Mouse (Mus musculus): ENCODE results near the gene Dact2.

The Dact2 gene

DNA sequence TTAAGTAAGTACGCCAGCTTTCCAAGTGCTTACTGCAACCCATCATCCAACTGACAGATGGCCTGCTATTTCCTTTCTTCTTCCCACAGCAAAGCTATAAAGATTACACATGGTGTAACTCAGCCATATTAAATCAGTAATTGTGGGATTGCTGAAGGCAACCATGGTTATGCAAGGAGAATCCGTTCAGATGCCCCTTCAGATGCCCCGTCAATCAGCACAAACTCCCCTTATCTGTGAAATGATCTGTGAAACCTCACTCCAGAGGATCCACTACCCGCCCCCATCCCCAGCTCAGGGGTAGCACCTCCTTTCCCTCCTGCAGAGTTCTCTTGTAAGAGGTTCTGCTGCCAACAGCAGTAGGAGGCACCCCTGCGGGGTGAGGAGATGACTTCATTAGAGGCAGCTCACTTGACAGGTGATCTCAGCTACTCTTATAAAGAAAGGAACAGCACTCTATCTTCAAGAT lies 3.0 kb upstream of the Dact2 start:
- no peak for DNase-seq

DNA sequence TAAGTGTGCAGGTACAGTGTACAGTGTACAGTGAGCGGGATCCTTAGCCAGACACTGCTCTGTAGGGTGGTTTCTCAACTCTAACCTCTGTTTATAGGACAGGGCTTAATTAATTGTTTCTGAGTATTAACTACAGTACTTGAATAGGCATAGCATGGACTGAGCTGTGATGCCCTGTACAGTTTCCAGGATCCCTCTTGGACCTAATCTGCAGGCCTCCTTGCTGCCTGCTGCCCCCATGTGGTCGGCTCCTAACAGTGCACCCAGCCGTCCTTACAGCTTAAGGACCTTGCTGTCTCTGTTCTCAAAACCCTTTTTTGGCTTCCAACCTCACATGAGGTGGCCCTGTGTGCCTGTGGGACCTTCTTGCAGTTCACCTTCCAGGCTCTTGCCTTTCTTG lies 2.0 kb upstream of the Dact2 start:
- peak; percentile 87 to 92 for DNase-seq

DNA sequence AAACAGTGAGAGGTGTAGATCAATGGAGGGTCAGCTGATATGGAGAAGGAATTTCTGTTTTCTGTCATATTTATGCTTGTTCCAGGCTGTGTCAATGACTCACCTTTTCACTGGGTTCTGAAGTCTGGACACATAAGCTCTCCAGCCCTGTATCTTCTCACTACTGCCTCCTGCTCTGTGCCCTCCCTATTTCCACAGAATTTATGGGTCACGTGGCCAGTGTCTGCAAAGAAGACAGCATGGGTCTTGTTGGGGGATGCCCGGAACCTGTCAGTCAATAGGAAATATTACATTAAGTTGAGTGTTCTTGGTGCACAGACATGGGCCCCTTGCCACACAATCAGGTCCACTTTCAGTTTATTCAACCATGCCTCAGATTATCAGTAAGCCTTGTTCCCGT lies 1.1 kb upstream of the Dact2 start:
- DNase-seq, result no peak

GRCm38 (mm10) chr17:14203121-14203941 lies 773 bp downstream of the Dact2 start:
- peak; percentile 26 to 47 for DNase-seq

- DNase-seq, result no peak
Measured at GRCm38 (mm10) chr17:14202291-14203030, 1.6 kb downstream of the Dact2 start.

- peak in 1 of 2 experiments; percentile 20 for DNase-seq
Measured at GRCm38 (mm10) chr17:14201281-14201787, 2.8 kb downstream of the Dact2 start.

DNA sequence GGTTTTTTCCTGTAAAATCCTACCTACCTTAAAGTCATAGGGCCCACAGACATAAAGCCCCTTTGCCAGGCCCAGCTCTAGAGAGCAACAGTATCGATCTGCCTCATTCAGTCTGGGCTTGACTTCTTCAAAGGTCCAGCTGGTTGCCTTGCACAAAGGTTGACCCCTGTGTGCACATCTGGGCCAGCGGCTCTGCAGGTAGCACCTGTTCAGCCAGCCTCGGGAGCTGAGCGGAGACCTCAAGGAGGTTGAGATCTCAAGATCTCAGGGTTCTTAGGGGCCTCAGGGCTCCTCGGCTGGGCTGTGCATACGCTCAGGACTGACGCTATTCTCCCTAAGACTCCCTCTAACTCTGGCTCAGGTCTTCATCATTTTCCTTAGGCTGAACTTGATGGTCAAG lies 3.9 kb downstream of the Dact2 start:
- DNase-seq, result no peak

GRCm38 (mm10) chr17:14199621-14200020 lies 4.5 kb downstream of the Dact2 start:
- no peak for DNase-seq

- no peak for DNase-seq
Measured at GRCm38 (mm10) chr17:14192924-14193323, 11.2 kb downstream of the Dact2 start.

DNA sequence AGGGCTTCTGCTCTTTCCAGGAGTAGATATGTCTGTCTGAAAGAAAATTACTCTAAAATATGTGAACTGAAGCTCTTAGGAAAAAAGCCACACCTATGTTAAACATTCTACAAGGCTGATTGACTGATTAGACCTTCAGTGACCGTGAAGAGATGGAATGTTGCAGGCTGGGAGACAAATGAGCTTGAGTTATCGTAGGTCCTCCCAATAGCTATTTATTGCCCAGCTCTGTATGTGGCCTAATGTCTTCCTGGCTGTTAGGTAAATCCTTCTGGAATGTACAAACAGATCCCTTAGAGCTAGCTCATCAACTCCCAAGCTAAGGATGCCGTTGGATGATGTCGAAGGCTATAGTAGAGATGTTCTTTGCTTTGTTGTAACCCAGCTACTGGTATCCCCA lies 11.7 kb downstream of the Dact2 start:
- DNase-seq, result no peak

DNA sequence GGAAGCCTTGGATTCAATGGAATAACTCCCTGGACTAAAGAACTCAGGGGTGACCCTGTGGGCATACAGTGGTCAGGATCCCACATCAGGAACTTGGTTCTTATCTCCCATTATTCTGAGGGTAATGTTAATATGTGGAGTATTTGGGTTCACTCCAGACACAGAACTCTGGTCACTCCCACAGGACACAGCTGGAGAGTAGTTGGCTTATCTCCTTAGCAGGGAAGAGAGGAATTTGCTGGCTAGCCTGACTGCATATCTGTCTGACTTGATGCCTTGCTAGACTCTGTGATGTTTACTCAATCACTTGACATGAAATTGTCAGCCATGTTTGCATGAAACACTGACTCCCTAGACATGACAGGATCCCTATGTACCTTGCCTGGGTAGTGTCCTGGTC lies 15.6 kb downstream of the Dact2 start:
- no peak for DNase-seq

GRCm38 (mm10) chr17:14187096-14187495 lies 17.0 kb downstream of the Dact2 start:
- no peak for DNase-seq

- no peak for DNase-seq
Measured at GRCm38 (mm10) chr17:14186176-14186575, 17.9 kb downstream of the Dact2 start.

DNA sequence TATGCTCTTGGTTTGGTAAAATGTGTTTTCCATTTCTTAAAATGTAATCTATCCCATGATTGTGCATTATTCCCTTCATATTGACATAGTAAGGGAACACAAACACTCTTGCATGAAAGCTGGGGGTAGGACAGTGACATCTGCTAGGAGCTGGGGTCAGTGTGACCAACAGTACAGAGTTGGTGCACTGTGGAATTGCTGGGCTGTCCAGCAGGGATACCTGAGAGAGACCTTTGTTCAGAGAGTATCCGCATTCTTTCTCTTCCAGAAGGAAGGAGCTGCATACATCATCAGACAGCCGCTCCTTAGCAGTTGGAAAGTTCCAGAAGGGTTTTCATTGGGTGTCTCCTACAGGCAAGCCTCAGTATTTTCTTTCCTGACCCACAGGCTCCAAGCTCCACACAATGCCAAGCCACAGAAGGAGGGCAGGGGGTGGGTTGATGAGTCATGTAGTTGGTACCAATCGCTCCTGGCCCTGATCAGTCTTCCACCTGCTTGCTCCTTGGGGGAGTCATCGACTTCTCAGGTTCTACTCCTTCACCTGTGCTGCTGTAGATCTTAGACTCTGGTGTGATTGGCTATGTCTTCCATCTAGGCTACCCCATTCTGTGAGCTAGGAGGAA lies 19.8 kb downstream of the Dact2 start:
- DNase-seq, result no peak

- DNase-seq, result no peak
Measured at GRCm38 (mm10) chr17:14183717-14184116, 20.4 kb downstream of the Dact2 start.

DNA sequence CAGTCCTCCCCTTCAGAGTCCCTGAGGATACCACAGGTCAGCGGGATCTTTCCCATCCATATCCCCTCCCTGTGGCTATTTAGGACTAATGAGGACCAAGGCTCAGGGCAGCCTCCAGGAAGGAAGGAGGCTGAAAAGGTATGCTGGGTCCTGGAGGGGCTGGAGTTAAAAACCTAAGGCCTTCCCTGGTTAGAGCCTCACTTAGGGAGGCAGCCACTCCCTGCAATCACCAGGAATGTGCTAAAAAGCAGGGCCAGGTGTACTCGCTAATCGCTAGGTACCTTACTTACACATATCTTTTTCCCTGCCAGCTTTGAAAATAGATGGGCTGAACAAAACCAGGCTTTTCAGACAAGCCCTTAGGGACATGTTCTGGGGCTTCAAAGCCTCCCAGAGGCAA lies 21.2 kb downstream of the Dact2 start:
- no peak for DNase-seq

DNA sequence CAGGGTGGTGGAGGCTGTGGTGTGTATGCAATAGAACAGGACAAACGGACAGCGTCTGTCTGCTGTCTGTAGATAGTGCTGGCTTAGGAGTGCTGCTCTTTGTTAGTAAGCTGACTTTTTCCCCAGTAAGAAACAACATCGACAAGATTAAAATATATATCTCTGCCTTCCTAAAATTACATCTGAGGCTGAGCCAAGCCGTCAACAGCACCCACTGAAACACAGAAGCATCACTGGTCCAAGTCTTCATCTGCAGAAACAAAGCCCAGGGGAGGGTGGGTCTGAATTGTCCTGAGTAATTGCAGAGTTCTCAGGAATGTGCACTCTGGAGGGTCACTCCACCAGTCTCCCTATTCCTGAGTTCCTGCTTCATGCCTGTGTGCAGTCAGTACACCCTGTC lies 25.2 kb downstream of the Dact2 start:
- DNase-seq, result no peak

- no peak for DNase-seq
Measured at GRCm38 (mm10) chr17:14178475-14178874, 25.6 kb downstream of the Dact2 start.

- no peak for DNase-seq
Measured at GRCm38 (mm10) chr17:14178049-14178448, 26.1 kb downstream of the Dact2 start.

DNA sequence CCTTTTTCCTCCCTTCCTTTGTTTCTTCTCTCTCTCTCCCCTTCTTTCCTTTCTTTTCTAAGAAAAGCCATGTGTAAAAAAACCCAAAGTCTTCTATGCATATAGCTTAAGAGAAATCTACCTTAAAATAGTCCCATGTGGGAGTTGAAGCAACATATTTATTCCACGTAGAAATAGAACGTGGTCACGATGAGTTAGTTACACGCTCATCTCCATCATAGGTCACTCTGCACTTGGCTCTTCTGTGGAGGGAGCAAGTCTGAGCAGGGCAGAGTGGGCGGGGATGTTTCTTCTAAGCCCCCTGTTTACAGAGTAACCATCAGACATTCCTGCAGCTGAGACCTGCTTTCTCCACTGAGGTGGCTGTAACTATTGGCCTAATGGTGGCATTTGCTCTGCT lies 27.1 kb downstream of the Dact2 start:
- no peak for DNase-seq

- DNase-seq, result peak; percentile 64 to 71
Measured at GRCm38 (mm10) chr17:14175704-14176103, 28.4 kb downstream of the Dact2 start.

GRCm38 (mm10) chr17:14175019-14175418 lies 29.1 kb downstream of the Dact2 start:
- no peak for DNase-seq

DNA sequence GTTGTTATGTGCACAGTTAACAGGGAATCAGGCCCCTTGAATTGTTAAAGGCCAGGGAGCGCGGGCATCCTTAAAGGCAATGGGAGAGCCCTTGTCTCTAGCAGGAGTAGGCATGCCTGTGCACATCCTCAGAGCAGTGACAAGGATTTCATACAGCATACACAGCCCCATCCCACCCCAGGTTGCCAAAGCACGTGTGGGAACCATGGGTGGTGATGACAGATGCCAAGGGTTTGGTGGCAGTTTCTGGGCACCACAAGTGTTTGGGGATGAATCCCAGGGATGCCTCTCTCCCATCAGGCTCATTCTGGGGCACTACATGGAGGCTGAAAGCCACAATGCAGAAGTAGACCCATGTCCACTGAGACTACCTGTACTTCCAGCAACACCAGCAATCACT lies 29.7 kb downstream of the Dact2 start:
- DNase-seq, result peak in 1 of 2 experiments; percentile 35

Data from cerebellum, postnatal 14 days (tissue).